Mouse (Mus musculus): ENCODE measurements at regions not wholly inside any gene's neighbourhood (a gene's known extent, or its start where the extent isn't known, plus 50 kb on each side); places are given as distances from the start of the nearest gene placed in this dataset.

DNA sequence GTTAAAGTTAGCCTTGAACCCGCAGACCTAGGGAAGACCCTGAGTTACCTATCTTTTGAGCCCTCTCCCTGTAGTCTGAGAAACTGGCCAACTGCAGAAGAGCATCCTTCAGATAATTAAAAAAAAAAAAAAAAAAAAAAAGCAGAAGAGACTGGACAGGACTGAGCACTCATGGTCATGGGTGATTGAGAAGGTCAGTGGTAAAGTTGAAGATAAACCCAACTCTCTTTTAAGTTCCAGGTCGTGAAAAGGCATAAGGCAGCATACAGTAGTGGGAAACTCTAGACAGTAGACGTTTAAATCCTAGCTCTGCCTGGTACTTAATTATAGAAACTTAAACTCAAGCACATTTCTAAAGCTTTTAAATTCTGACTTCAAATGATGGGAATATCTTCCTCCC is 84.6 kb upstream of the Rreb1 start:
- TF ChIP-seq CTCF (IDR thresholded peaks at IDR 0.05; ENCODE audit: insufficient read depth, low read length) (no peak), POLR2A (IDR thresholded peaks at IDR 0.05; ENCODE audit: borderline replicate concordance, extremely low read depth, low read depth, low read length) (no peak)

Measured in lung, adult 2 months (tissue).